Mouse (Mus musculus) cerebellum, adult 9-11 months (tissue): Measurements from ENCODE around the gene Gmeb2.
A peak's percentile ranks its signal among the peaks of the same experiment; 100 is the strongest.

Experiments used
- DNase-seq: peaks from one replicate; pipeline ENCODE4 v3.0.0; 2022

Gene Gmeb2

GRCm38 (mm10) chr2:181287958-181288350, at the start of gene Gmeb2:
Gene Gmeb2 (minus strand): TSS chr2:181288035.
- peak; percentile 98 for DNase-seq

- peak; percentile 66 for DNase-seq
These were observed 46.2 kb upstream of the Gmeb2 start for GRCm38 (mm10) chr2:181334023-181334422.

DNA sequence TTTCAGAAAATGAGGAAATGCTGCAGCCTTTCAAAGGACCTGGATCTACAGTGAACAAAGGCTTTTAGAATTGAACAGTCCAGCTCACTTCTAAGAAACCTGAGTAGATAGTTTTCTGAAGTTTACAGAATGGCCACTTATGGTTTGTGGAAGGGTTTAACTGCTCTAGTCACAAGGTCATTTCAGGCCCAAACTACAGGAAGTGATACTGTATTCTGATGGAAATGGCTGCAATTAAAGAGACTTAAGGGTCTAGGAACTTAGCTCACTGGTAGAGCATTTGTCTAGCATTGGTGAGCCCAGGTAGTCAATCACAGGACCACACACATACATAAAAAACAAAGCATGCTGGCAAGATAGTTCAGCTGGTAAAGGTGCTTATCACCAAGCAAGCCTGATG, 44.7 kb upstream of the Gmeb2 start:
- no peak for DNase-seq

DNA sequence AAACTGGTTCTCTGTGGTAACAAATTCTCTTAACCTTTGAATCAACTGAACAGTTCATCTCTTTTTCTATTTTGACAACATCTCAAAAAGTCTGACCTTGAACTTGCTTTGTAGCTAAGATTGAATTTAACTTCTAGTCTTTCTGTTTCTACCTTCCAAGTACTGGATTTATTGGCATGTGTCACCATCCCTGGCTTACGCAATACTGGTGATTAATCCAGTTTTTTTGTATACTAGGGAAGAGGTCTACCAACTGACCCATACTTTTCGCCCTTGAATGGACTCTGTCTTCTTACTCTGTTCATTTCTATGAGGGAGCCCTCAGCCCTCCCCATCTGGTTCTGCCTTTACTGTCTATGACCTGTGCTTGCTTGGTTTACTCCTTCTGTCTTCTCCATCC, 38.3 kb upstream of the Gmeb2 start:
- DNase-seq = no peak

- DNase-seq = no peak
These were observed 34.3 kb upstream of the Gmeb2 start for GRCm38 (mm10) chr2:181322136-181322535.

DNA sequence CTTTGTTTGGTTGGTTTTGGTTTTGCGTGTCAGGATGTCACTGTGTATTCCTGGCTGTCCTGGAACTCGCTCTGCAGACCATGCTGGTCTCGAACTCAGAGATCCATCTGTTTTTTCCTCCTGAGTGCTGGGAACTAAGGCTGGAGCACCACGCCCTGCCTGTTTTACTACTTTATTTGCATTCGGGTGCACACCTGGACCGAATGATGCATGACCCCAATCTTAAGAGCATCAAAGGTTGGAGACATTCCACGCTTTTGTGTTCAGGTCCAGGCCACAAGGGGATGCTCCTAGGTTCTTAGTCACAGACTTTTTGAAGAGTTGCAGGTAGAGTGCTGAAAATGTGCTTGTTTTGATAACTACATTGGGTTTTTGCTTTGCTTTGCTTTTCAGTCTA, 32.3 kb upstream of the Gmeb2 start:
- DNase-seq = no peak

- DNase-seq = peak; percentile 80
These were observed 31.6 kb upstream of the Gmeb2 start, which contains the start of gene Rtel1 for GRCm38 (mm10) chr2:181319248-181320102. Gene Rtel1 (plus strand): TSS chr2:181319739.

GRCm38 (mm10) chr2:181314080-181314810, 26.4 kb upstream of the Gmeb2 start, which contains the start of gene Stmn3:
Gene Stmn3 (minus strand): TSS chr2:181314500.
- DNase-seq = peak; percentile 84

DNA sequence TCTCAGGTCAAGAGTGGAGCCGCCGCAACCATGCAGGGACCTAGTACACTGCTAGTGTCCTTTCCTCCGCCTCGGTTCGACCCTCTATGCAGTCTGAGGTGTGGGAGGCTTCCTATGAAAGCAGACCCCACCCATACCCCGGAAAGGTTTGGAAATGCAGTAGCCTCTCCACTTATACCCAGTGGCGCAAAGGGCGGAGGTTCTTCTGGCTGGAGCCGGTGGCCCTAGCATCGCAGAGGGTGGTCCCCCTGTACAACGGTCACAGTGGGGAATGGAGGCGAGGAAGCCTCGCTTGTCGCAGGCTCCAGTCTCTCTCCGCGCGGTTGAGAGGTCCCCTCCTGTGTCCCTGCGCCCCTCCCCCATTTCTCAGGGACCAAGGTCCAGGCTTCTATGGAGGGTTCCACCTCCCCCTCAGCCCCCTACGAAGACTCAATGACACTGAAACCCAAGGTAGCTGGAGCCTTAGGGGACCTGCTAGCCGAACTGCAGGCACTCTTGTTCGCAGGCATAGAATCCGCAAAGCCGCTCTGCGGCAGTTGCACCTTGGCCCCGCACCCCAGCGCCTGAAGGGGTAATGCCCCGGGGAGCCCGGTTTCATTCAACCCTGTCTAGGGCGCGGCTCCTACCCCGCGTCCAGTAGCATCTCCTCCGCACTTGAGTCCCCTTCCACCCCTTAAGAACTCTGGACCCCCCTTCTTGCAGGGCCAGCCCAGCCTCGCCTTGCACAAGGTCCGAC, 25.7 kb upstream of the Gmeb2 start:
- peak; percentile 75 for DNase-seq

DNA sequence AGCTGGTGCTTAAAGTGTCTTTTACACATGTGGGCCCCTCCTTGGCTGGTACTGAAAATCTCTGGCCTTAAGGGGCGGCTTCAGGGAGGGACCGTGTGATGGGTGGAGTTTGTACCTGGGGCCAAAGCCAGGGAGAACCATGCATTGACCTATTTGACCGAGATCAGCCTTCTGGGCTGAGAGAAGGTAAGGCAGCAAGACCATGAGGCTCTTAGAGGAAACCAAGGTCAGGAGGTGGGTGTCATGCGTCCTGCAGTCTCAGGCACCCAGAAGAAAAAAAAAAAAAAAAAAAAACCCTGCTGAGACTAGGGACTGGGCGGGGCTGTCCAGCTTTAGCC, 25.1 kb upstream of the Gmeb2 start:
- DNase-seq = peak; percentile 46

- DNase-seq = peak; percentile 47
These were observed 24.6 kb upstream of the Gmeb2 start for GRCm38 (mm10) chr2:181312435-181312834.

DNA sequence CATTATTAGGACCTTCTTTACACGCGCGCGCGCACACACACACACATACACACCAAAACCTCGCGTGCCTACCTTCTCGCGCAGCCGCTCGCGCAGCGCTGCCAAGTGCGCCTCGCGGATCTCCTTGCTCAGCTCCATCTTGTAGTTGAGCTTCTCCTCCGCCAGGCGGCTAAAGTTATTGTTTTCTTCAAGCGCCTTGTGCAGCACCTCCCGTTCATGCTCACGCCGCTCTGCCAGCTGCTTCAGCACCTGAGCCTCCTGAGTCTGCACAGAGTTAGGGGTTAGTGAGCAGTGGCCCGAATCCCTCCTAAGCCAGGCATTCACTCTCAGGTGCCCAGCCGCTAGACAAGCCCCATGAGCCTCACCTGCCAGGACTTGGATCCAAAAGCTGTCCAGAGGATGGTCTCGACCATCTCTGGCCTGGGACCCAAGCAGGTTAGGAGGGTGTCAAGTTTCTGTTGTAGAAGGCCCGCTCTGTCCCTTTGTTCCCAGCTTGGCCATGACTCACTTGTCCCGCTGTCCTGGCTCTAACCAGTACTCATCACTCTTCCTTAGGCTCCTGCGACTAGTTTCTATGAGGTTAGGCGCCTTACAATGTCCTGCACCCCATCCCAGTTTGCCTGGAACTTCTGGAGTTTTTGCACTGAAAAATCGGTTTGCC, 19.4 kb upstream of the Gmeb2 start:
- DNase-seq = peak; percentile 69

- no peak for DNase-seq
These were observed 17.1 kb upstream of the Gmeb2 start for GRCm38 (mm10) chr2:181304944-181305343.

DNA sequence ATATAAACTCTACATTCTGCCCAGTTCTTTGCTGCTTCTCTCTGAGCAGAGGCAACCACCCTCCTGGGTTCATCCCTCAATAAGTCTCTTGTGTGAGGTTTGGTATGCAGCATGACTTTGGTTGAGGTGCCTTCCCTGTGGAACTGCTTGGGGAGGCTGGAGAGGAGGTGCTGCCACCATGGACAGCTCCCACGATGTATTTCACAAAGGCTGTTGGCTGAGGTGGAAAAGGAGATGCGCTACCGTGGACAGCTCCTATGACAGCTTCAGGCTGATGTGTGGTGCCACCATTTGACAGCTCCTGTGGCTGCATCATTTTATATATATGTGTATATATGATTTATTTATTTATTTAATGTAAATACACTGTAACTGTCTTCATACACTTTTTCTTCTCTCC, 14.2 kb upstream of the Gmeb2 start:
- DNase-seq = no peak

DNA sequence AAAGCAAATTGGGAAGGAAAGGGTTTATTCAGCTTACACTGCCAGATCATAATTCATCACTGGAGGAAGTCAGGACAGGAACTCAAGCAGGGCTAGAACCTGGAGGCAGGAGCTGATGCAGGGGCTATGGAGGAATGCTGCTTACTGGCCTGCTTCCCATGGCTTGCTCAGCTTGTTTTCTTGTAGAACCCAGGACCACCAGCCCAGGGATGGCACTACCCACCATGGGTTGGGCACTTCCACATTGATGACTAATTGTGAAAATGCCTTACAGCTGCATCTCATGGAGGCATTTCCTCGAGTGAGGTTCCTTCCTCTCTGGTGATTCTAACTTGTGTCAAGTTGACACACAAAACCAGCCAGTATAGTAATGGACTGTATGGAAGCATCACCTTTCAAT, 3.1 kb upstream of the Gmeb2 start:
- peak; percentile 15 for DNase-seq

- DNase-seq = peak; percentile 30
These were observed 856 bp upstream of the Gmeb2 start for GRCm38 (mm10) chr2:181288691-181289090.

DNA sequence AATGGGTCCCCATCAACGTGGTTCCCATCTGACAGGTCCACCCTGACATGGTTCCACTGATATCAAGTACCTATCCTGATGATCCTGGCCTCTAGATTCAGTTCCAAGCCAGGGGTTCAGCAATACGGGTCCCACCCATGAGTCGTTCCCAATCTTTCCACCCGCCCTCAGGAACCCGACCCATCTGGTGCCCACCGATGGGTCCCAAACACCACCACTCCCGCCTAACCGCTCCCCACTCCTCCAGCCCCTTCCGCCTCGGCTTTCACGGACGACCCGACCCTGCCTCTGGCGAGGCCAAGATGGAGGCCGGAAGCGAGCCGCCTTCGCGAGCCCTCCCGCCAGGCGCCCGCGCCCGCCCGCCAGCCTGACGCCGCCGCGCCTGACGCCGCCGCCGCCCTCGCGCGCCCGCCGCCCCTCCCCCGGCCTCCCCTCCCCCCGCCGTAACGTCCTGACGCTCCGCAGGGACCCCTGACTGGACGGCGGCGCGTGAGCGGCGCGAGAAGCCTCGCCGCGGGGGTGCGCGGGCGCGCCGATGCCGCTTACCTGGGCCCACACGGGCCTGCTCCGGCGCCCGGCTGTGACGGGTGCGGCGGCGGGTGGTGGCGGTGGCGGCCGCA, 387 bp downstream of the Gmeb2 start:
- DNase-seq = peak; percentile 87

- DNase-seq = no peak
These were observed 1.1 kb downstream of the Gmeb2 start for GRCm38 (mm10) chr2:181286629-181287337.

DNA sequence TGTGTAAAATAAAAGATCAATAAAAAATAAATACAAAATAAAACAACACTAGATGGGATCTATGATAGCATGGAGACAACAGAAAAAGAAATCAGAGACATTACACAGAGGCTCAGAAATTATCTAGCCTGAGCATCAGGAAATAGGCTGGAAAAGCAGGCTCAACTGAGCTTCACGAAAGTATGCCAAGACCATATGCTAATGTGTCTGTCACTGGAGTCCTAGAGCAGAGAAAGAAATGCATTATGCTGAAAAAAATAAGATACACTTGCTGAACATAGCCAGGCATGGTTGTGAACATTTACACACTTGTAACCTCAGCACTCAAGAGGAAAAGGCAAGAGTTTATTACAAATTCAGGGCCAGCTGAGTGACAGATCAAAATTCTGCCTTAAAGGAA, 7.9 kb downstream of the Gmeb2 start:
- no peak for DNase-seq

GRCm38 (mm10) chr2:181277866-181278265, 10.0 kb downstream of the Gmeb2 start:
- no peak for DNase-seq

DNA sequence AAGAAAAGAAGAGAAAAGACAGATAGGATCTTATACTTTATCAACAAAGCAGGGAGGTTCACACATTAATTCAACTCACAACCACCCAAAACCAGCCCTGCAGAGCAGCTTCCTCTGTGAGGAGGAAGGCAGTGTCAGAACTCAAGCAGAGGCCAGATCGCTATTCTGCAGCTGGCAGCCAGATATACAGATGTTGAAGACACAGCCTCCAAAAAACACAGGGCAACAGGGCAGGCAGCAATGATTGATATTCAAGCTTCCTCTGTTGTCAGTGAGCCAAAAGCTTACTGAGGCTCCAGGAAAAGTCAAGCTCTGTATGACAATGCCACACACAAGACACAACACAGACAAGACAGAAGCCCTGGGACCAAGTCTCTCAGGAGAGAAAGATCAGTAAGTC, 11.1 kb downstream of the Gmeb2 start:
- DNase-seq = no peak

- DNase-seq = no peak
These were observed 13.2 kb downstream of the Gmeb2 start for GRCm38 (mm10) chr2:181274639-181275038.
